Mouse (Mus musculus) CD4-positive naive resting alpha-beta T cell, adult 76 days (primary cell): ENCODE data around the gene Plxna2. TPM values are rescaled to one million over a fixed set of nuclear protein-coding genes. Genes with fewer than 3 reads are reported as not detected.

Experiments used
- total RNA-seq: library from RNA; stranded (reverse); gene quantifications from one replicate; pipeline ENCODE4 v1.2.4, GENCODE M21; 2023

The Plxna2 gene
- total RNA-seq: 0.12 TPM

DNA sequence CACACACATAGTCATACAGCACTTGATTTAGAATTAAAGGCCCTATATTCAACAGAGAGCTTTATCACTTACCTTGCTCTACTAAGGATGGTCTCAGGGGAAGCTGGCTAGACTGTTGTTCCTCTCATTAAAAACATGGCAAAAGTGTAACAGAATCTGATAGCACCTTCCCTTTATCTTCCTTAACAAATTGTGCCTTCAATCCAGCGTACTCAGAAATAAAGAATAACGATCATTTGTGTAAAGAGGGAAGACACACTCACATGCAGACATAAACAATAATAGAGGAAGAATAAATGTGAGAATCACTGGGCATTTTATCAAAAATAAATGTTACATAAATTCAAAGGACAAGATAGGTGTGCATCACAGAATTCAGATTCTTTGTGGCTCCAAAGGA is at the start of gene Plxna2:
Gene Plxna2, plus strand, starts transcription at position 301 of the 400 bp plus-strand sequence.

